Mouse (Mus musculus) adrenal gland, postnatal 14 days (tissue): ENCODE measurements around the gene Zfp869. TPM values are rescaled to one million over a fixed set of nuclear protein-coding genes. Genes with fewer than 3 reads are reported as not detected.
A peak's percentile ranks its signal among the peaks of the same experiment; 100 is the strongest.
"Not testable (repeated sequence)": the region's sequence is repeated elsewhere in the genome, so short reads cannot be mapped to it uniquely, and the experiment has no call there.

ENCODE experiments used
- DNase-seq: peaks from one replicate; pipeline ENCODE4 v3.0.0; 2021; ENCODE audit warnings: mixed read lengths
- long read RNA-seq, 2 experiments: library from polyadenylated mRNA; stranded (forward); transcript quantifications; one replicate each; pipeline ENCODE4 v2.0.0; 2021
- total RNA-seq: library from RNA; stranded (reverse); gene quantifications from 2 replicates; pipeline ENCODE4 v1.2.3, GENCODE M21; 2021

Gene Zfp869
- 17.6 and 21.5 TPM in 2 replicates for total RNA-seq
- long read RNA-seq, experiment 1, partial matches to known transcripts, result 1 of 35 reads
- long read RNA-seq, experiment 1, other reads (novel, unspliced or antisense), result 34 of 35 reads
- long read RNA-seq, experiment 2, partial matches to known transcripts, result 0 of 17 reads
- long read RNA-seq, experiment 2, other reads (novel, unspliced or antisense), result 17 of 17 reads

- DNase-seq, result not testable (repeated sequence)
Measured at GRCm38 (mm10) chr8:69710624-69711023, at the start of gene Zfp869. Gene Zfp869 (minus strand): TSS chr8:69710724.

GRCm38 (mm10) chr8:69758316-69758715 lies 47.8 kb upstream of the Zfp869 start:
- no peak for DNase-seq

GRCm38 (mm10) chr8:69752437-69752836 lies 41.9 kb upstream of the Zfp869 start:
- no peak for DNase-seq

- peak; percentile 97 for DNase-seq
Measured at GRCm38 (mm10) chr8:69749544-69750454, 39.3 kb upstream of the Zfp869 start, which contains the start of gene Zfp963. Gene Zfp963 (minus strand): TSS chr8:69749970.

- DNase-seq, result no peak
Measured at GRCm38 (mm10) chr8:69741231-69741630, 30.7 kb upstream of the Zfp869 start.

GRCm38 (mm10) chr8:69740763-69741162 lies 30.2 kb upstream of the Zfp869 start:
- DNase-seq, result no peak

- no peak for DNase-seq
Measured at GRCm38 (mm10) chr8:69735495-69735894, 25.0 kb upstream of the Zfp869 start.

- no peak for DNase-seq
Measured at GRCm38 (mm10) chr8:69717232-69717580, 6.7 kb upstream of the Zfp869 start.

- peak; percentile 96 for DNase-seq
Measured at GRCm38 (mm10) chr8:69716403-69717231, 6.1 kb upstream of the Zfp869 start.

GRCm38 (mm10) chr8:69715366-69715765 lies 4.8 kb upstream of the Zfp869 start:
- DNase-seq, result no peak

- no peak for DNase-seq
Measured at GRCm38 (mm10) chr8:69713516-69713915, 3.0 kb upstream of the Zfp869 start.

GRCm38 (mm10) chr8:69701810-69702209 lies 8.7 kb downstream of the Zfp869 start:
- DNase-seq, result no peak

- DNase-seq, result not testable (repeated sequence)
Measured at GRCm38 (mm10) chr8:69665051-69665450, 45.5 kb downstream of the Zfp869 start.

GRCm38 (mm10) chr8:69661294-69661693 lies 49.2 kb downstream of the Zfp869 start:
- DNase-seq, result no peak

Other genes starting within 250 kb of the Zfp869 start
- not detected in 2 replicates for gene Gm7697, start 187.7 kb downstream of the Zfp869 start, total RNA-seq
- 12.3 and 13.6 TPM in 2 replicates for gene Zfp868, start 85.2 kb downstream of the Zfp869 start, total RNA-seq
- gene Zfp964, start 56.2 kb downstream of the Zfp869 start, total RNA-seq, result 2.0 and 2.4 TPM in 2 replicates
- gene Zfp963, start 39.2 kb upstream of the Zfp869 start, total RNA-seq, result 2.8 and 3.9 TPM in 2 replicates
- 0.63 and 4.2 TPM in 2 replicates for gene Gm20422, start 64.2 kb upstream of the Zfp869 start, total RNA-seq
- 34.8 and 36.3 TPM in 2 replicates for gene Atp13a1, start 80.4 kb upstream of the Zfp869 start, total RNA-seq
- gene Zfp866, start 80.5 kb upstream of the Zfp869 start, total RNA-seq, result 21.6 and 26.2 TPM in 2 replicates
- 9.1 and 19.4 TPM in 2 replicates for gene Gmip, start 98.0 kb upstream of the Zfp869 start, total RNA-seq
- gene Lpar2, start 111.7 kb upstream of the Zfp869 start, total RNA-seq, result 1.1 and 1.3 TPM in 2 replicates
- gene Pbx4, start 121.8 kb upstream of the Zfp869 start, total RNA-seq, result 1.3 and 1.8 TPM in 2 replicates
- gene Cilp2, start 177.0 kb upstream of the Zfp869 start, total RNA-seq, result 0.07 and 0.15 TPM in 2 replicates
- gene Tssk6, start 191.5 kb upstream of the Zfp869 start, total RNA-seq, result 0.83 and 0.85 TPM in 2 replicates
- gene Ndufa13, start 191.8 kb upstream of the Zfp869 start, total RNA-seq, result 239 and 250 TPM in 2 replicates
- 5.7 and 6.7 TPM in 2 replicates for gene Yjefn3, start 192.0 kb upstream of the Zfp869 start, total RNA-seq